Mouse (Mus musculus): ENCODE results near the gene Xrcc6.

Gene Xrcc6

GRCm38 (mm10) chr15:82016830-82017229 is 29.2 kb downstream of the Xrcc6 start:
- no peak for DNase-seq (ENCODE audit: extremely low read depth, low read depth, low spot score)

- DNase-seq (ENCODE audit: extremely low read depth, low read depth, low spot score): no peak
Measured at GRCm38 (mm10) chr15:82017461-82017860, 29.8 kb downstream of the Xrcc6 start.

- DNase-seq (ENCODE audit: extremely low read depth, low read depth, low spot score): no peak
Measured at GRCm38 (mm10) chr15:82019288-82019687, 31.7 kb downstream of the Xrcc6 start.

- no peak for DNase-seq (ENCODE audit: extremely low read depth, low read depth, low spot score)
Measured at GRCm38 (mm10) chr15:82022535-82023088, 35.0 kb downstream of the Xrcc6 start.

GRCm38 (mm10) chr15:82023965-82024635 is 36.5 kb downstream of the Xrcc6 start:
- DNase-seq (ENCODE audit: extremely low read depth, low read depth, low spot score): no peak

- no peak for DNase-seq (ENCODE audit: extremely low read depth, low read depth, low spot score)
Measured at GRCm38 (mm10) chr15:82027276-82027675, 39.6 kb downstream of the Xrcc6 start.

GRCm38 (mm10) chr15:82027726-82028125 is 40.1 kb downstream of the Xrcc6 start:
- no peak for DNase-seq (ENCODE audit: extremely low read depth, low read depth, low spot score)

GRCm38 (mm10) chr15:82032386-82032785 is 44.8 kb downstream of the Xrcc6 start:
- DNase-seq (ENCODE audit: extremely low read depth, low read depth, low spot score): no peak

GRCm38 (mm10) chr15:82033762-82034161 is 46.1 kb downstream of the Xrcc6 start, which contains the start of gene Desi1:
Desi1 (minus strand) TSS chr15:82033862.
- no peak for DNase-seq (ENCODE audit: extremely low read depth, low read depth, low spot score)

GRCm38 (mm10) chr15:82035904-82036689 is 48.5 kb downstream of the Xrcc6 start:
- no peak for DNase-seq (ENCODE audit: extremely low read depth, low read depth, low spot score)

GRCm38 (mm10) chr15:82040650-82041049 is 53.0 kb downstream of the Xrcc6 start:
- no peak for DNase-seq (ENCODE audit: extremely low read depth, low read depth, low spot score)

GRCm38 (mm10) chr15:82044166-82044784 is 56.6 kb downstream of the Xrcc6 start:
- no peak for DNase-seq (ENCODE audit: extremely low read depth, low read depth, low spot score)

GRCm38 (mm10) chr15:82046246-82046891 is 58.7 kb downstream of the Xrcc6 start:
- no peak for DNase-seq (ENCODE audit: extremely low read depth, low read depth, low spot score)

GRCm38 (mm10) chr15:82047080-82047883 is 59.6 kb downstream of the Xrcc6 start, which contains the start of gene Snu13:
Snu13 (minus strand) TSS chr15:82047598.
- no peak for DNase-seq (ENCODE audit: extremely low read depth, low read depth, low spot score)

GRCm38 (mm10) chr15:82052544-82052943 is 64.9 kb downstream of the Xrcc6 start:
- DNase-seq (ENCODE audit: extremely low read depth, low read depth, low spot score): no peak

GRCm38 (mm10) chr15:82058719-82059201 is 71.1 kb downstream of the Xrcc6 start, which contains the start of gene 4930407I10Rik:
4930407I10Rik (plus strand) TSS chr15:82059151.
- DNase-seq (ENCODE audit: extremely low read depth, low read depth, low spot score): no peak

GRCm38 (mm10) chr15:82063909-82064308 is 76.3 kb downstream of the Xrcc6 start:
- DNase-seq (ENCODE audit: extremely low read depth, low read depth, low spot score): no peak

- DNase-seq (ENCODE audit: extremely low read depth, low read depth, low spot score): no peak
Measured at GRCm38 (mm10) chr15:82065511-82065910, 77.9 kb downstream of the Xrcc6 start.

GRCm38 (mm10) chr15:82069898-82070297 is 82.3 kb downstream of the Xrcc6 start, which contains the start of gene Mei1:
Mei1 (plus strand) TSS chr15:82069996.
- no peak for DNase-seq (ENCODE audit: extremely low read depth, low read depth, low spot score)
